ENCODE assay signal across 9 mouse cellular contexts in genomic region chr16:29973250-29973649, GRCm38 (mm10).
DNase-seq lines count a peak whose midpoint lies in the region; ATAC-seq and TF ChIP-seq lines count a peak whose summit lies in the region.
"Had no signal": no experiment of that assay in that cellular context is flagged by ENCODE, and none has a peak within 500 bp of the region (broad histone marks: within the 10 kb centered on the region; RNA-seq: fewer than 3 reads in every experiment).

No protein-coding gene starts in this region.

- no peaks in the 10 kb centered on the region for H3K27me3 ChIP-seq in lung, postnatal 0 days (replicated peaks; ENCODE audit: insufficient read depth, low read length)
- no peaks in the 10 kb centered on the region for H3K27me3 ChIP-seq in stomach, postnatal 0 days (ENCODE audit: control insufficient read depth, insufficient read depth, low read length)

- ATAC-seq in lung, postnatal 0 days, result no peak
- peak; percentile 72 for ATAC-seq in stomach, postnatal 0 days (ENCODE audit: low FRiP score, low TSS enrichment)
- no peak for ATAC-seq in frontal cortex, adult (ENCODE audit: low TSS enrichment)

- H3K36me3 ChIP-seq in lung, postnatal 0 days (ENCODE audit: insufficient read depth, low read length), result no peaks in the 10 kb centered on the region
- no peaks in the 10 kb centered on the region; the same call in 1 of the 2 replicates for H3K36me3 ChIP-seq in stomach, postnatal 0 days (ENCODE audit: control insufficient read depth, insufficient read depth, low read length)

- no peak for TF ChIP-seq EP300 in lung, postnatal 0 days (IDR thresholded peaks at IDR 0.05)
- no peak for TF ChIP-seq EP300 in stomach, postnatal 0 days (optimal IDR thresholded peaks at IDR 0.05)

- no peak for TF ChIP-seq CTCF in lung, postnatal 0 days (IDR thresholded peaks at IDR 0.05)
- no peak for TF ChIP-seq CTCF in lung, adult 2 months (IDR thresholded peaks at IDR 0.05; ENCODE audit: insufficient read depth, low read length)
- TF ChIP-seq CTCF in stomach, postnatal 0 days (IDR thresholded peaks at IDR 0.05; ENCODE audit: low read depth), result no peak

- no peak overlapping the region for H3K4me3 ChIP-seq in lung, postnatal 0 days (ENCODE audit: low read depth, low read length)
- H3K4me3 ChIP-seq in lung, adult 2 months (replicated peaks; ENCODE audit: extremely low read depth, low read depth, low read length), result no peak overlapping the region
- H3K4me3 ChIP-seq in stomach, postnatal 0 days (ENCODE audit: low read depth, low read length), result no peak overlapping the region

- no peaks in the 10 kb centered on the region for H3K9me3 ChIP-seq in lung, postnatal 0 days (ENCODE audit: low read length)
- no peaks in the 10 kb centered on the region for H3K9me3 ChIP-seq in stomach, postnatal 0 days (ENCODE audit: control insufficient read depth, low read length)

- H3K27ac ChIP-seq in lung, postnatal 0 days (ENCODE audit: low read length), result no peak overlapping the region
- peak overlapping the region; percentile 75 for H3K27ac ChIP-seq in stomach, postnatal 0 days (replicated peaks)

- no peak for TF ChIP-seq POLR2A in lung, adult 2 months (IDR thresholded peaks at IDR 0.05; ENCODE audit: borderline replicate concordance, extremely low read depth, low read depth, low read length)

- 29% methylated on average over 7 of the region's 7 CpGs for whole genome bisulfite sequencing in lung, postnatal 0 days
- WGBS in lung, adult 2 months, result 54% methylated on average over 7 of the region's 7 CpGs
- WGBS in stomach, postnatal 0 days, result 17% methylated on average over 7 of the region's 7 CpGs

- peaks cover 4% of the 10 kb centered on the region; the same call in 1 of the 2 replicates for H3K4me1 ChIP-seq in lung, postnatal 0 days (ENCODE audit: insufficient read depth, low read depth, low read length)
- 0 out of 2 replicates have a peak, but pooled peaks cover 2% of the 10 kb centered on the region for H3K4me1 ChIP-seq in lung, adult 2 months (ENCODE audit: control insufficient read depth, insufficient read depth, low read length)
- H3K4me1 ChIP-seq in stomach, postnatal 0 days (replicated peaks; ENCODE audit: control insufficient read depth, insufficient read depth), result no peaks in the 10 kb centered on the region

- H3K9ac ChIP-seq in lung, postnatal 0 days (replicated peaks; ENCODE audit: low read depth), result no peak overlapping the region
- H3K9ac ChIP-seq in stomach, postnatal 0 days (ENCODE audit: low read length), result no peak overlapping the region

- H3K4me2 ChIP-seq in lung, postnatal 0 days (replicated peaks; ENCODE audit: low read depth, low read length), result no peak overlapping the region
- H3K4me2 ChIP-seq in stomach, postnatal 0 days (replicated peaks; ENCODE audit: low read depth), result no peak overlapping the region
- H3K4me2 ChIP-seq: heart, embryonic 11.5 days had no signal

- DNase-seq in lung, postnatal 0 days (ENCODE audit: low spot score), result peak; percentile 27
- DNase-seq in lung, adult 2 months, result no peak
- DNase-seq in adrenal gland, postnatal 36 days, result peak; percentile 54 to 61
- DNase-seq in kidney, postnatal 4 days, result peak; percentile 62 to 68
- peak; percentile 80 for DNase-seq in stomach, postnatal 0 days (ENCODE audit: low spot score)
- no peak for DNase-seq in left cerebral cortex, postnatal 36 days (ENCODE audit: low spot score in 2 of 2)
- DNase-seq in frontal cortex, postnatal 25 days (ENCODE audit: low spot score in 2 of 2), result no peak

- intact Hi-C loops in left cerebral cortex, postnatal 36 days (cut with DNase I), result no loop called here

Comparison
In these comparisons a context has a peak if more than half of its experiments do, and no peak if none do; other contexts are left out.
1. DNase-seq: peak in lung, postnatal 0 days (single experiment), adrenal gland, postnatal 36 days (2 of 2), kidney, postnatal 4 days (2 of 2) and stomach, postnatal 0 days (single experiment); none in lung, adult 2 months (single experiment), left cerebral cortex, postnatal 36 days (0 of 2) and frontal cortex, postnatal 25 days (0 of 2).